Mouse (Mus musculus): ENCODE measurements around the gene Bcs1l. TPM values are rescaled to one million over a fixed set of nuclear protein-coding genes. Genes with fewer than 3 reads are reported as not detected.

Bcs1l gene
- polyA plus RNA-seq, 1 experiment, result 19.3 TPM

Other genes with a start within 250 kb of the Bcs1l start
- gene Catip, start 226.2 kb upstream of the Bcs1l start, polyA plus RNA-seq (2012; rRNA removed), result 1.8 and 2.3 TPM in 2 replicates
- 36.3 and 42.9 TPM in 2 replicates for gene Slc11a1, start 213.1 kb upstream of the Bcs1l start, polyA plus RNA-seq (2012; rRNA removed)
- 106 and 112 TPM in 2 replicates for gene Ctdsp1, start 196.8 kb upstream of the Bcs1l start, polyA plus RNA-seq (2012; rRNA removed)
- gene Vil1, start 178.9 kb upstream of the Bcs1l start, polyA plus RNA-seq (2012; rRNA removed), result 1.3 and 2.6 TPM in 2 replicates
- gene Cnot9, start 82.2 kb upstream of the Bcs1l start, polyA plus RNA-seq (2012; rRNA removed), result 18.6 and 20.4 TPM in 2 replicates
- 0.63 and 0.91 TPM in 2 replicates for gene Plcd4, start 45.4 kb upstream of the Bcs1l start, polyA plus RNA-seq (2012; rRNA removed)
- 4.1 and 4.9 TPM in 2 replicates for gene Usp37, start 44.0 kb upstream of the Bcs1l start, polyA plus RNA-seq (2012; rRNA removed)
- 13.5 and 15.7 TPM in 2 replicates for gene Zfp142, start within 50 bp of the Bcs1l start, polyA plus RNA-seq (2012; rRNA removed)
- 61.1 and 67.2 TPM in 2 replicates for gene Rnf25, start 13.1 kb downstream of the Bcs1l start, polyA plus RNA-seq (2012; rRNA removed)
- 3.3 and 4.5 TPM in 2 replicates for gene Stk36, start 13.2 kb downstream of the Bcs1l start, polyA plus RNA-seq (2012; rRNA removed)
- 10.1 and 12.9 TPM in 2 replicates for gene Ttll4, start 73.5 kb downstream of the Bcs1l start, polyA plus RNA-seq (2012; rRNA removed)
- 35.7 and 45.1 TPM in 2 replicates for gene Cyp27a1, start 125.3 kb downstream of the Bcs1l start, polyA plus RNA-seq (2012; rRNA removed)
- gene Prkag3, start 160.9 kb downstream of the Bcs1l start, polyA plus RNA-seq (2012; rRNA removed), result 2.5 and 4.1 TPM in 2 replicates
- 7.4 and 13.7 TPM in 2 replicates for gene Wnt6, start 183.6 kb downstream of the Bcs1l start, polyA plus RNA-seq (2012; rRNA removed)
- gene Wnt10a, start 203.2 kb downstream of the Bcs1l start, polyA plus RNA-seq (2012; rRNA removed), result 3.2 and 3.6 TPM in 2 replicates

All from gonadal fat pad, adult 2 months (tissue).